9 mouse cellular contexts compared by ENCODE assay signal in genomic region chr2:25591863-25592262, GRCm38 (mm10). TPM values are rescaled to one million over a fixed set of nuclear protein-coding genes. Genes with fewer than 3 reads are reported as not detected.
DNase-seq lines count a peak whose midpoint lies in the region; ATAC-seq and TF ChIP-seq lines count a peak whose summit lies in the region.
"Had no signal": no experiment of that assay in that cellular context is flagged by ENCODE, and none has a peak within 500 bp of the region (broad histone marks: within the 10 kb centered on the region; RNA-seq: fewer than 3 reads in every experiment).

No protein-coding gene starts in this region.

- 85% methylated on average over 2 of the region's 2 CpGs for WGBS in midbrain, postnatal 0 days
- WGBS in midbrain, embryonic 10.5 days, result 88% methylated on average over 2 of the region's 2 CpGs
- 86% methylated on average over 2 of the region's 2 CpGs for WGBS in forebrain, embryonic 16.5 days

- DNase-seq in embryo, embryonic 10 days (ENCODE audit: low spot score), result peak; percentile 22
- DNase-seq in embryo, embryonic 10.5 days (ENCODE audit: low spot score), result no peak
- DNase-seq in midbrain, postnatal 0 days (ENCODE audit: low spot score), result no peak
- no peak for DNase-seq in midbrain, embryonic 10.5 days (ENCODE audit: low spot score)
- DNase-seq in cerebellum, postnatal 36 days, result peak; percentile 47 to 54
- DNase-seq in spleen, adult 12 weeks (ENCODE audit: low spot score), result no peak

- H3K4me2 ChIP-seq in midbrain, postnatal 0 days (ENCODE audit: low read depth, low read length, poor library complexity, severe bottlenecking), result no peak overlapping the region
- no peak overlapping the region for H3K4me2 ChIP-seq in forebrain, embryonic 16.5 days (ENCODE audit: low read length)
- H3K4me2 ChIP-seq: lung, embryonic 15.5 days had no signal

- H3K9ac ChIP-seq in midbrain, postnatal 0 days (replicated peaks; ENCODE audit: low read length, poor library complexity, severe bottlenecking), result no peak overlapping the region
- H3K9ac ChIP-seq in forebrain, embryonic 16.5 days (replicated peaks; ENCODE audit: low read depth, low read length), result no peak overlapping the region
- H3K9ac ChIP-seq: lung, embryonic 15.5 days had no signal

- H3K27me3 ChIP-seq in midbrain, postnatal 0 days (ENCODE audit: insufficient read depth, low read length), result no peaks in the 10 kb centered on the region
- no peaks in the 10 kb centered on the region for H3K27me3 ChIP-seq in midbrain, embryonic 10.5 days (ENCODE audit: low read depth, poor library complexity, severe bottlenecking)
- no peaks in the 10 kb centered on the region for H3K27me3 ChIP-seq in forebrain, embryonic 16.5 days (replicated peaks; ENCODE audit: control insufficient read depth, insufficient read depth, low read length)
- H3K27me3 ChIP-seq: lung, embryonic 15.5 days had no signal

- no peak for ATAC-seq in midbrain, postnatal 0 days (ENCODE audit: low FRiP score)
- peak; percentile 64 for ATAC-seq in megakaryocyte-erythroid progenitor cell, adult 5-6 weeks (replicated peaks; ENCODE audit: low FRiP score, low TSS enrichment, poor library complexity, severe bottlenecking)
- ATAC-seq in forebrain, embryonic 16.5 days, result no peak

- TF ChIP-seq CTCF in midbrain, postnatal 0 days (IDR thresholded peaks at IDR 0.05), result peak; percentile 52

- no peaks in the 10 kb centered on the region for H3K9me3 ChIP-seq in midbrain, postnatal 0 days (ENCODE audit: low read length)
- H3K9me3 ChIP-seq in midbrain, embryonic 10.5 days (replicated peaks), result no peaks in the 10 kb centered on the region
- no peaks in the 10 kb centered on the region for H3K9me3 ChIP-seq in forebrain, embryonic 16.5 days (ENCODE audit: control insufficient read depth, low read length)
- H3K9me3 ChIP-seq: lung, embryonic 15.5 days had no signal

- no peak overlapping the region for H3K27ac ChIP-seq in midbrain, postnatal 0 days (ENCODE audit: low read depth, low read length)
- H3K27ac ChIP-seq in midbrain, embryonic 10.5 days (replicated peaks), result no peak overlapping the region
- H3K27ac ChIP-seq in forebrain, embryonic 16.5 days (ENCODE audit: low read length), result no peak overlapping the region
- H3K27ac ChIP-seq: lung, embryonic 15.5 days had no signal

- no peak overlapping the region for H3K4me3 ChIP-seq in midbrain, postnatal 0 days (ENCODE audit: low read depth, low read length)
- no peak overlapping the region for H3K4me3 ChIP-seq in midbrain, embryonic 10.5 days
- no peak overlapping the region for H3K4me3 ChIP-seq in forebrain, embryonic 16.5 days (replicated peaks; ENCODE audit: low read length)
- H3K4me3 ChIP-seq: lung, embryonic 15.5 days had no signal

- peaks cover 64% of the 10 kb centered on the region for H3K36me3 ChIP-seq in midbrain, postnatal 0 days (ENCODE audit: insufficient read depth, low read length)
- H3K36me3 ChIP-seq in midbrain, embryonic 10.5 days, result peaks cover 97% of the 10 kb centered on the region
- H3K36me3 ChIP-seq in forebrain, embryonic 16.5 days (ENCODE audit: control insufficient read depth, insufficient read depth), result peaks cover 44% of the 10 kb centered on the region

- no peaks in the 10 kb centered on the region for H3K4me1 ChIP-seq in midbrain, postnatal 0 days (ENCODE audit: insufficient read depth, low read length)
- no peaks in the 10 kb centered on the region for H3K4me1 ChIP-seq in midbrain, embryonic 10.5 days
- no peaks in the 10 kb centered on the region for H3K4me1 ChIP-seq in forebrain, embryonic 16.5 days (replicated peaks; ENCODE audit: control insufficient read depth, insufficient read depth, low read length)
- H3K4me1 ChIP-seq: lung, embryonic 15.5 days had no signal

RNA-seq across cellular contexts. Expression of gene Ajm1, which starts 10.3 kb away (rescaled TPM):
- total RNA-seq in midbrain, postnatal 0 days (2014; rRNA removed), result 23.1 and 30.9 TPM in 2 replicates
- 19.2 and 22.1 TPM in 2 replicates for polyA plus RNA-seq in midbrain, postnatal 0 days (2015; fragmentation: Nextera tagmentation; extraction: Ambion mirVana)
- 0.05 and 0.27 TPM in 2 replicates for polyA plus RNA-seq in midbrain, embryonic 10.5 days (2016; fragmentation: Nextera tagmentation; extraction: Ambion mirVana)
- total RNA-seq in megakaryocyte-erythroid progenitor cell, adult 5-6 weeks (2014; fragmentation: Nextera tagmentation), result not detected in 2 replicates
- total RNA-seq in megakaryocyte-erythroid progenitor cell, adult 5-6 weeks (2017), result 0.09 TPM in 1 of 2 replicates, not detected in the other
- 5.8 and 7.7 TPM in 2 replicates for polyA plus RNA-seq in forebrain, embryonic 16.5 days (2015; fragmentation: Nextera tagmentation; extraction: Ambion mirVana)

RNA-seq across cellular contexts. Expression of gene Rabl6, which starts 16.5 kb away (rescaled TPM):
- total RNA-seq in midbrain, postnatal 0 days (2014; rRNA removed), result 66.8 and 98.0 TPM in 2 replicates
- 56.7 and 61.2 TPM in 2 replicates for polyA plus RNA-seq in midbrain, postnatal 0 days (2015; fragmentation: Nextera tagmentation; extraction: Ambion mirVana)
- 71.2 and 75.1 TPM in 2 replicates for polyA plus RNA-seq in midbrain, embryonic 10.5 days (2016; fragmentation: Nextera tagmentation; extraction: Ambion mirVana)
- 55.8 and 58.7 TPM in 2 replicates for total RNA-seq in megakaryocyte-erythroid progenitor cell, adult 5-6 weeks (2014; fragmentation: Nextera tagmentation)
- total RNA-seq in megakaryocyte-erythroid progenitor cell, adult 5-6 weeks (2017), result 58.5 and 92.0 TPM in 2 replicates
- polyA plus RNA-seq in forebrain, embryonic 16.5 days (2015; fragmentation: Nextera tagmentation; extraction: Ambion mirVana), result 67.5 and 73.6 TPM in 2 replicates

RNA-seq across cellular contexts. Expression of gene Phpt1, which starts 16.8 kb away (rescaled TPM):
- 37.9 and 39.8 TPM in 2 replicates for total RNA-seq in midbrain, postnatal 0 days (2014; rRNA removed)
- 192 and 209 TPM in 2 replicates for polyA plus RNA-seq in midbrain, postnatal 0 days (2015; fragmentation: Nextera tagmentation; extraction: Ambion mirVana)
- 159 and 187 TPM in 2 replicates for polyA plus RNA-seq in midbrain, embryonic 10.5 days (2016; fragmentation: Nextera tagmentation; extraction: Ambion mirVana)
- total RNA-seq in megakaryocyte-erythroid progenitor cell, adult 5-6 weeks (2014; fragmentation: Nextera tagmentation), result 36.5 and 43.2 TPM in 2 replicates
- total RNA-seq in megakaryocyte-erythroid progenitor cell, adult 5-6 weeks (2017), result 19.1 and 25.2 TPM in 2 replicates
- 141 and 145 TPM in 2 replicates for polyA plus RNA-seq in forebrain, embryonic 16.5 days (2015; fragmentation: Nextera tagmentation; extraction: Ambion mirVana)

RNA-seq across cellular contexts. Expression of gene Mamdc4, which starts 17.2 kb away (rescaled TPM):
- total RNA-seq in midbrain, postnatal 0 days (2014; rRNA removed), result 1.7 and 1.9 TPM in 2 replicates
- 0.32 TPM in 2 replicates for polyA plus RNA-seq in midbrain, postnatal 0 days (2015; fragmentation: Nextera tagmentation; extraction: Ambion mirVana)
- polyA plus RNA-seq in midbrain, embryonic 10.5 days (2016; fragmentation: Nextera tagmentation; extraction: Ambion mirVana), result 6.7 and 7.8 TPM in 2 replicates
- 6.5 and 8.1 TPM in 2 replicates for total RNA-seq in megakaryocyte-erythroid progenitor cell, adult 5-6 weeks (2014; fragmentation: Nextera tagmentation)
- 0.38 and 2.0 TPM in 2 replicates for total RNA-seq in megakaryocyte-erythroid progenitor cell, adult 5-6 weeks (2017)
- 1.0 and 2.8 TPM in 2 replicates for polyA plus RNA-seq in forebrain, embryonic 16.5 days (2015; fragmentation: Nextera tagmentation; extraction: Ambion mirVana)

RNA-seq across cellular contexts. Expression of gene Ccdc183, which starts 25.6 kb away (rescaled TPM):
- not detected in 2 replicates for total RNA-seq in midbrain, postnatal 0 days (2014; rRNA removed)
- polyA plus RNA-seq in midbrain, postnatal 0 days (2015; fragmentation: Nextera tagmentation; extraction: Ambion mirVana), result 0.26 and 0.36 TPM in 2 replicates
- polyA plus RNA-seq in midbrain, embryonic 10.5 days (2016; fragmentation: Nextera tagmentation; extraction: Ambion mirVana), result 0.04 and 0.12 TPM in 2 replicates
- total RNA-seq in megakaryocyte-erythroid progenitor cell, adult 5-6 weeks (2014; fragmentation: Nextera tagmentation), result not detected in 2 replicates
- not detected in 2 replicates for total RNA-seq in megakaryocyte-erythroid progenitor cell, adult 5-6 weeks (2017)
- 0.17 and 0.24 TPM in 2 replicates for polyA plus RNA-seq in forebrain, embryonic 16.5 days (2015; fragmentation: Nextera tagmentation; extraction: Ambion mirVana)

Comparison
In these comparisons a context has a peak if more than half of its experiments do, and no peak if none do; other contexts are left out.
1. DNase-seq: peak in embryo, embryonic 10 days (single experiment) and cerebellum, postnatal 36 days (2 of 2); none in embryo, embryonic 10.5 days (single experiment), midbrain, postnatal 0 days (single experiment), midbrain, embryonic 10.5 days (single experiment) and spleen, adult 12 weeks (single experiment).